Mouse (Mus musculus) heart, embryonic 12.5 days (tissue): ENCODE measurements at regions not wholly inside any gene's neighbourhood (a gene's known extent, or its start where the extent isn't known, plus 50 kb on each side); places are given as distances from the start of the nearest gene placed in this dataset.
A peak's percentile ranks its signal among the peaks of the same experiment; 100 is the strongest.

Experiments
- ATAC-seq: fragments of 200-750 bp; cut with Nextera tagmentation; 2 replicates; pipeline ENCODE4 v1.8.0; 2017; ENCODE audit warnings: moderate TSS enrichment, moderate library complexity; ENCODE audit not compliant: insufficient number of reproducible peaks, low FRiP score
- H3K27ac ChIP-seq: fragments of 300-500 bp; sonication (generic); 2 replicates; pipeline ENCODE4 v1.5.1; 2016; ENCODE audit warnings: mild to moderate bottlenecking, moderate library complexity; ENCODE audit not compliant: poor library complexity, severe bottlenecking
- H3K27me3 ChIP-seq: fragments of 300-500 bp; sonication (generic); replicated peaks from 2 replicates; pipeline ENCODE4 v1.6.1; 2016; ENCODE audit warnings: mild to moderate bottlenecking, moderate library complexity
- H3K36me3 ChIP-seq: fragments of 300-500 bp; sonication (generic); 2 replicates; pipeline ENCODE4 v1.6.1; 2016; ENCODE audit warnings: mild to moderate bottlenecking, moderate library complexity
- H3K4me1 ChIP-seq: fragments of 300-500 bp; sonication (generic); replicated peaks from 2 replicates; pipeline ENCODE4 v1.6.1; 2016; ENCODE audit warnings: mild to moderate bottlenecking
- H3K4me2 ChIP-seq: fragments of 300-500 bp; sonication (generic); 2 replicates; pipeline ENCODE4 v1.6.1; 2016; ENCODE audit warnings: mild to moderate bottlenecking, moderate library complexity
- H3K4me3 ChIP-seq: fragments of 300-500 bp; sonication (generic); 2 replicates; pipeline ENCODE4 v1.5.1; 2016; ENCODE audit warnings: mild to moderate bottlenecking
- H3K9ac ChIP-seq: fragments of 300-500 bp; sonication (generic); 2 replicates; pipeline ENCODE4 v1.6.1; 2016; ENCODE audit warnings: mild to moderate bottlenecking, moderate library complexity
- H3K9me3 ChIP-seq: fragments of 300-500 bp; sonication (generic); replicated peaks from 2 replicates; pipeline ENCODE4 v1.6.1; 2016; ENCODE audit warnings: mild to moderate bottlenecking, moderate library complexity
- WGBS: fragments of 180-500 bp; shearing (Covaris S2); methylation state at CpG from one replicate; pipeline ENCODE4 v1.1.7; 2016; 5-methylcytosine and 5-hydroxymethylcytosine counted together

DNA sequence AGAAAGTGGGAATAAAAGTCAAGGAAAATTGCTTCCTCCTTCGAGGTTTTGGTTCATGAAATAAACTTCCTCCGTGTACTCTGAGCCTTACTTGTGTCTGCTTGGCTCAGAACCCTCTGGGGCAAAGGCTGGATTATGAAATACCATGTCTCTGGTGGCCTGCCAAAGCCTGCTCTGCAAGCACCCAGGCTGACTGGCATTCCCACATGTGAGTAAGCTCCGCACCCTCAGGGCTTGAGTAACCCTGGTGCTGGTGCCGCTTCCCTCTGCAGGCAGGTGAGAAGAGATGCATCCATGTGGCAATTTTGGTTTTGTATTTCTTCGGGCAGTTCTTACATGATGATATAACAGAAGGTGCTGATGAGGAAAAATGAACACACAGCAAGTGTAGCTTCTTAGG is 66.0 kb downstream of the Nr2f2 start:
- H3K36me3 ChIP-seq, result no peaks in the 10 kb centered on the region
- H3K4me1 ChIP-seq, result no peaks in the 10 kb centered on the region
- no peak overlapping the region for H3K4me3 ChIP-seq
- no peak overlapping the region for H3K9ac ChIP-seq
- WGBS, result 72% methylated on average over 5 of the region's 5 CpGs
- ATAC-seq, result no peak
- no peaks in the 10 kb centered on the region for H3K9me3 ChIP-seq
- H3K27me3 ChIP-seq, result peaks cover 6% of the 10 kb centered on the region
- no peak overlapping the region for H3K4me2 ChIP-seq
- no peak overlapping the region for H3K27ac ChIP-seq

DNA sequence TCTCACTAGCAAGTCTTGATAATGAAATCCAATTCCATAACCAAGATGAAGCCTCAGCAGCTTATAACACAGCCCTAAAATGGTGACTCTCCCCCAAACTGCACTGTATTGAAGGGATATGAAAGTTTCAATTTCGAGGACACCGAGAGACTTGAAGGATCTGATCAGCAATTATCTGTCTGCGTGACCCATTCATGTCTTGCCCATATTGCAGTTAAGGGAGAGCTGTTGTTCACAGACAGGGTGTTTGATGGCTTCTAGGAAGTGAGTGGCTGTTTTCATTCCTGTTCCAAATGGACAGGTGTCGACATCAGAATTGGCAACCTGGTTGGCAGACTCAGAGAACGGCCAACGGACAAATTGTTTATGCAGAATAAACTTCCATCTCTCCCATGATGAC is 75.1 kb downstream of the Nr2f2 start:
- Histone ChIP-seq H3K4me3 (no peak overlapping the region), H3K9ac (no peak overlapping the region), H3K27ac (no peak overlapping the region), H3K4me2 (no peak overlapping the region), H3K36me3 (no peaks in the 10 kb centered on the region), H3K27me3 (peaks cover 52% of the 10 kb centered on the region), H3K4me1 (peaks cover 4% of the 10 kb centered on the region; the same call in 1 of the 2 replicates), H3K9me3 (no peaks in the 10 kb centered on the region)
- 81% methylated on average over 6 of the region's 6 CpGs for WGBS
- ATAC-seq, result no peak

DNA sequence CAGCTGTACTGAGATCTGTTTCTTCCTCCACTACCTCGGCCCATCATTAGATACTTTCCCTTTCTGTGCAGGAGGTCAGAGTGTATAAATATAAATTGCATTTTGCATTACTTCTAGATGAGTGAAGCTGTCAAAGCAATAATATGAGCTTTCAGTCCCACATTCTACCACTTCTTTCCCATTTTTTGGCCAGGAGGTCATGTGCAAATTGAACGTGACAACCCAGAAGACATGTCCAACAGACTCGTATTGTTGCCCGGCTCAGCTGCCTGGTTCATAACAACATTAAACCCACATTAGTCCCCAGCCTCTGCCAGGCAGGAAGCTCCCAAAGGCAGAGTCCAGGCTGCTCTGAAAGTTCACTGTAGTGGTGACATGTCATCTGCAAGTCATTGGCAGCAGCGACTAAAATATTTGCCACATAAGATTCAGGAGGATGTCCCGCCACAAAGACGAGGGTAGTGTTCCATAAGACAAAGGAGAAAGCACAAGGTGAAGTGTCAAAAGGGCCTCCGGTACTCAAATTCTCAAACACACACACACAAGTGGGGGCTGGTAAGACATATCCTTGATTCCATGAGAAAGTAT is 75.7 kb downstream of the Nr2f2 start:
- peaks cover 52% of the 10 kb centered on the region for H3K27me3 ChIP-seq
- peaks cover 4% of the 10 kb centered on the region; the same call in 1 of the 2 replicates for H3K4me1 ChIP-seq
- H3K9me3 ChIP-seq, result no peaks in the 10 kb centered on the region
- no peaks in the 10 kb centered on the region for H3K36me3 ChIP-seq
- no peak overlapping the region for H3K4me2 ChIP-seq
- WGBS, result 75% methylated on average over 8 of the region's 8 CpGs
- ATAC-seq, result no peak
- no peak overlapping the region for H3K27ac ChIP-seq
- H3K9ac ChIP-seq, result no peak overlapping the region
- H3K4me3 ChIP-seq, result no peak overlapping the region

DNA sequence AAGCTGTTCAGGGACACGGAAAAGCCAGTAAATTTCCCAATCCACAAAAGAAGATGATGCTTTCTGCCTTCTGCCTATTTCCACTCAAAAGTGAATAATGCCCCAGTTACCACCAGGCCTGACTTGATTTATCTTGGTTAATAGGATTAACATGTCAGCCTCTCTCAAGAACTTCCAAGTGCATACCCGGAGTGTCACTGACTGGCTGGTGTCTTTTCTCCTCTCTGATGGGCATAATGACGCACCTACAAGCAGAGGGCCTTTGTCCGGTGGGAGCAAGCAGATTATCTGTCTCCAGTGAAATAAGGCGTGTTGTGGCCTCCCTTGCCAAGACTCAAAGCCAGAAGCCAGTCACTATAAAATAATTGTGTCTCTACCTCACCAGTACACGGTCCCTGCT is 76.3 kb downstream of the Nr2f2 start:
- no peaks in the 10 kb centered on the region for H3K9me3 ChIP-seq
- H3K4me3 ChIP-seq, result no peak overlapping the region
- H3K27me3 ChIP-seq, result peaks cover 57% of the 10 kb centered on the region
- no peak for ATAC-seq
- no peak overlapping the region for H3K27ac ChIP-seq
- no peaks in the 10 kb centered on the region for H3K36me3 ChIP-seq
- peaks cover 4% of the 10 kb centered on the region; the same call in 1 of the 2 replicates for H3K4me1 ChIP-seq
- no peak overlapping the region for H3K4me2 ChIP-seq
- 49% methylated on average over 6 of the region's 6 CpGs for WGBS
- no peak overlapping the region for H3K9ac ChIP-seq

DNA sequence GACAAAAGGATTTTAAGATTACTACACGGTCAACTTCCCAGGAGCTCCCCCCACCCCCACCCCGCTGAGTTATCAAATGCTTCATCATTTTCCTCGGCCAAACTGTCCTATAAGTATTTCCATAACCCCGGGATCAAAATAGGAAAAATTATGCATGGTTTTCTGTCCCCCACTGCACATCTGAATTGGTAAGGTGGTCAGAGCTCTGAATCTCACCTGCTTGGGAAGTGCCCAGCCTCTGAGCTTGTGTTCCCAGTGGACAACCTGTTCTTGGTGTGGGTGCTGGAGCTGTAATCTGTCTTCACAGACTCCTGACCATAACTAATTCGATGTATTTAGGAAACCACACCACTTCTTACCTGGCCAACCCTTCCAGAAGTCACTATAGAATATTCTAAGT is 77.9 kb downstream of the Nr2f2 start:
- H3K27me3 ChIP-seq, result peaks cover 71% of the 10 kb centered on the region
- H3K4me1 ChIP-seq, result peaks cover 4% of the 10 kb centered on the region; the same call in 1 of the 2 replicates
- ATAC-seq, result no peak
- H3K4me2 ChIP-seq, result no peak overlapping the region
- H3K9me3 ChIP-seq, result no peaks in the 10 kb centered on the region
- no peak overlapping the region for H3K9ac ChIP-seq
- no peak overlapping the region for H3K27ac ChIP-seq
- no peak overlapping the region for H3K4me3 ChIP-seq
- no peaks in the 10 kb centered on the region for H3K36me3 ChIP-seq
- WGBS, result 13% methylated on average over 5 of the region's 5 CpGs

DNA sequence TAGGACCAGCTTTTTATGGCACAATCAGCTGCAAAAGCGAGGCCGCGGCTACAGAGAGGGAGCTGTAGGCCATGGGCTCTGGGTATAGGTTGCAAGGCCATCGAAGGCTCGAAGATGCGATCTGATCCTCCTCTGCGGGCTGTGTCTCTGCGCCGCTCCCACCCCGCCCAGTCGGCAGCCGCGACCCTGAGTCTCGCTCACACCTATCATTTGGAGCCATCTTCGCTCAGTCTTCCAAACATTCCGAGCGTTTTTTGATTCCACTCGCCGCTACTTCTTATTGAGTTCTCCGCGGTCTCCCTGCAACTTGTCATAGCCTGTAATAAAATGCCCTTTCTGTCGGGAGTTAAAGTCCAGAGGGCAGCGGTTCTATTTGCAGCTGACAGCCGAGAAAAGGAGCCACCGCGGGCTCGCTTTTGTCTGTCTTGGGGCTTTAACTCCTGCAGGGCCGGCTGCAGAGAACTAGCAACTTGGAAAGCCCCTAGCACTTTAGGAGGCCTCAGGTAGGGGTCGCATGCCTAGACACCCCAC is 78.6 kb downstream of the Nr2f2 start:
- Histone ChIP-seq H3K4me2 (peak overlapping the region; percentile 61), H3K27ac (no peak overlapping the region), H3K9me3 (no peaks in the 10 kb centered on the region), H3K4me3 (peak overlapping the region; percentile 21), H3K4me1 (peaks cover 4% of the 10 kb centered on the region; the same call in 1 of the 2 replicates), H3K36me3 (no peaks in the 10 kb centered on the region), H3K9ac (no peak overlapping the region), H3K27me3 (peaks cover 78% of the 10 kb centered on the region)
- no peak for ATAC-seq
- 1% methylated on average over 29 of the region's 29 CpGs for WGBS

DNA sequence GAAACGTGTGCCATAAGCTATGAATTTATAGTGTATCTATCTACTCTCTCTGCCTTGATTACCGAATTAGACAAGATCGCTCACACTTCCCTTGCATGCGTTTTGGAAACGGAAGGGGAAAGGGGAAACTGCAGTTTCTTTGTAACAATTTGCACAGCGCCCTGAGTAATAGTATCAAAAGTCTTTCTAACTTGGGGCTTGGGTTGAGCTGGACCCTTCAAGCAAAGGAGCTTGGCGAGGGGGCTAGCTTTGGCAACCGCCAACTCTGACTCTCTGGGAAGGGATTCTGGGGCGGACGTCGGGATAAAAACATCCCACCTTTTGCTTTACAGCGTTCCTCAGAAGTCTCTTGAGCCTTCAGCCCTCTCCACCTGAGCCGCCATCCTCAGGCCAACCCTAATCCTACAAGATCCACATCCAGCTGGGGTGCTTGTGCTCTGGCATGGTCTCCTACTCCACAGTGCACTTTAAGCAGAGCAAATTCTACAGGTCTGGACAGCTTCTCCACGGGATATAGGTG is 79.6 kb downstream of the Nr2f2 start:
- no peak overlapping the region for H3K27ac ChIP-seq
- H3K36me3 ChIP-seq, result no peaks in the 10 kb centered on the region
- ATAC-seq, result no peak
- no peak overlapping the region for H3K9ac ChIP-seq
- no peaks in the 10 kb centered on the region for H3K9me3 ChIP-seq
- H3K4me2 ChIP-seq, result no peak overlapping the region
- H3K27me3 ChIP-seq, result peaks cover 88% of the 10 kb centered on the region
- no peak overlapping the region for H3K4me3 ChIP-seq
- peaks cover 4% of the 10 kb centered on the region; the same call in 1 of the 2 replicates for H3K4me1 ChIP-seq
- whole genome bisulfite sequencing, result 3% methylated on average over 14 of the region's 14 CpGs

DNA sequence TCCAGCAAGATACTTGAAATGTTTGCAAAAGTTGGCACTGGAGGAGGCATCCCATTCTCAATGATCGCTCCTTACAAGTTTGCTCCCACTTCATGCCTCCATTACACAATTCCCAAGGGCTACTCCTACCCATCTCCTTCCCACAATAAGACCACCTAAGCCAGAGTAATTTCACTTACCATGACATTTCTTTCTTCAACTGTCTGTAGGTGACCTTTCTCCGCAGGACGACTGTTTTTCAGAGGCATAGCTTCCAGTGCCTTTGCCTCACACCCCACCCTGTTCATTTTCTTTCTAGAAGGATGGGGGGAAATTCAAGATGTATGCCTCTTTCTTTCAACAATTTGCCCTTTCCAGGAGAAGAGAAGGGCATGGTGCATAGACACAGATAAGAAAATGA is 81.2 kb downstream of the Nr2f2 start:
- WGBS, result 9% methylated on average over 3 of the region's 3 CpGs
- no peak for ATAC-seq
- H3K36me3 ChIP-seq, result no peaks in the 10 kb centered on the region
- peaks cover 85% of the 10 kb centered on the region for H3K27me3 ChIP-seq
- no peak overlapping the region for H3K4me2 ChIP-seq
- H3K4me3 ChIP-seq, result no peak overlapping the region
- H3K4me1 ChIP-seq, result peaks cover 14% of the 10 kb centered on the region
- no peaks in the 10 kb centered on the region for H3K9me3 ChIP-seq
- no peak overlapping the region for H3K27ac ChIP-seq
- H3K9ac ChIP-seq, result no peak overlapping the region

DNA sequence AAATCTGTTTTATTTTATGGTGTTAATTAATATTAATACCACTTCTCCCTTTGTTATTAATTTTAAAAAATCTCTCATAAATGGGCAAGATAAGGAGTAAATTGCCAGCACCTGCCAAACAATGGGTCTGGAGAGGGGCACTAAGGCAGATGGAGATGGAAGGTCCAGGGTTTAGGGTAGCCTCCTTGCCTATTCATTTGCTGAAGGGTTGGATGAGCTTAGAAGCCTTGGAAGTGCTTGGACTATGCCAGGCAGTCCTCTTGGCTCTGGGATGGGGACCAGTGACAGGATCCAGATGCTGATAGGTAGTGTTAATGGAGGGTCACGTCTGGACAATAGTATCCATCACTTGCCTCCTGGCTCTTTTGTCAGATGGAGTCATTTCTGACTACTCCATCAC is 82.7 kb downstream of the Nr2f2 start:
- Histone ChIP-seq H3K27ac (no peak overlapping the region), H3K27me3 (peaks cover 79% of the 10 kb centered on the region), H3K9ac (no peak overlapping the region), H3K4me1 (peaks cover 19% of the 10 kb centered on the region), H3K9me3 (no peaks in the 10 kb centered on the region), H3K4me3 (no peak overlapping the region), H3K36me3 (no peaks in the 10 kb centered on the region), H3K4me2 (no peak overlapping the region)
- 3% methylated on average over 1 of the region's 1 CpGs for WGBS
- no peak for ATAC-seq

DNA sequence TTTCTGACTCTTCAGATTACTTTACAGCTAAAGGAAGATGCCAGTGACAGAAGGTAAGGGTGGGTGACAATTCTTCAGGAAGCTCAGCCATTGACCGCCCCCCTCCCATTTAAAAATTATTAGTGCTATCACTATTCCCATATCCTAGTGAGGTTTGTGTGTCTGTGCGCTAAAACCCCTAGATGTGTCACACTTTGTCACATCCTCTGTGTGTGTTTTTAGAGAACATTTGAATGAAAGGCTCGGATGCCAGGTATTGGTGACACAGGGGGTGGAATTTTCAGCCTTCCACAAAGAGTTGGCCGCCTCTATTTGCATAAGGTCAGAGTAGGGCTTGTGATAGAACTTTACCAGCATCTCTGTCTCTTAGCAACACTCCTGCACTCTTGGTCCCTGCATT is 83.4 kb downstream of the Nr2f2 start:
- no peaks in the 10 kb centered on the region for H3K9me3 ChIP-seq
- H3K27ac ChIP-seq, result no peak overlapping the region
- 10% methylated on average over 4 of the region's 4 CpGs for WGBS
- H3K4me3 ChIP-seq, result no peak overlapping the region
- peaks cover 19% of the 10 kb centered on the region for H3K4me1 ChIP-seq
- ATAC-seq, result no peak
- H3K27me3 ChIP-seq, result peaks cover 77% of the 10 kb centered on the region
- no peak overlapping the region for H3K4me2 ChIP-seq
- no peak overlapping the region for H3K9ac ChIP-seq
- no peaks in the 10 kb centered on the region for H3K36me3 ChIP-seq

DNA sequence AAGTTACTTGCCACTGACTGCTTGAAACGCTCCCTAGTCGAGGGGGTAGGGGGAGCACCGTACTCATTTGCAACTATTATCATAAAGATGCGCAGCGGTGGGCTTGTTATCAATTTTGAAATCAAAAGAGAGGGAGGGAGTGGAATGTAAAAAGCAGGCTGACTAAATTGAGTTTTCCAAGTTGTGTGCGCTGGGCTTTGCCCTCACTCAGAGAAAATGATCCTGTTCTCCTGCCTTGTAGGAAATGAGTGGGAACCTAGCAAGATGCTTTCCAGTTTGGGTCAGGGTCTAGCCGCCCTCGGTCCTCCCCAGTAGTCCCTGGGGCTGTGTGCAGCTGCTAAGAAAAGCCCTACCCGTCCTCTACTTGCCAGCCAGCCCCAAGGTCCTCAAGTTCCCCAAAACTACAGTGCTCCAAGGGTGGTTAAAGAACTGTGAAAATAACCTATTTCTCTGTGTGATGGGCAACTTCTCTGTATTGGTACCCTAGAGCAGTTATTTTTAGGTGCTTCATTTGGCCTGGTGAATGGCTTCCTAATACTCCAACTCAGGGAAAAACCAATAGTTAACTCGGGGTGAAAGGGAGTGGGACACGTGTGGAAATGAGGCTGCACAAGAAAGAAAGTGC is 84.5 kb downstream of the Nr2f2 start:
- Histone ChIP-seq H3K4me3 (0 out of 2 replicates have a peak overlapping the region, but pooled peaks have one; percentile 40), H3K9ac (no peak overlapping the region), H3K27ac (no peak overlapping the region), H3K4me1 (peaks cover 15% of the 10 kb centered on the region), H3K9me3 (no peaks in the 10 kb centered on the region), H3K27me3 (peaks cover 75% of the 10 kb centered on the region), H3K36me3 (no peaks in the 10 kb centered on the region), H3K4me2 (no peak overlapping the region)
- no peak for ATAC-seq
- 4% methylated on average over 11 of the region's 11 CpGs for WGBS
